Mouse (Mus musculus) cortical plate, adult 2 months (tissue): ENCODE results near the gene Sufu.

Experiments used
- CTCF ChIP-seq: fragments of 200-500 bp; IDR thresholded peaks from 2 replicates; pipeline ENCODE4 v1.5.1; 2011; ENCODE audit warnings: mild to moderate bottlenecking, control low read depth, low read length; ENCODE audit not compliant: insufficient read depth; ENCODE audit errors: extremely low read depth
- POLR2A ChIP-seq: fragments of 200-500 bp; IDR thresholded peaks from 2 replicates; pipeline ENCODE4 v1.6.1; 2011; ENCODE audit warnings: mild to moderate bottlenecking, low read length, control low read depth; ENCODE audit not compliant: insufficient read depth; ENCODE audit errors: extremely low read depth

- no peak for TF ChIP-seq CTCF
- no peak for TF ChIP-seq POLR2A
These were observed 37.5 kb downstream of the Sufu start for GRCm38 (mm10) chr19:46434148-46434547.
